Mouse (Mus musculus) embryonic facial prominence, embryonic 11.5 days (tissue): Measurements from ENCODE around the gene Kcnb1. TPM values are rescaled to one million over a fixed set of nuclear protein-coding genes. Genes with fewer than 3 reads are reported as not detected.
A peak's percentile ranks its signal among the peaks of the same experiment; 100 is the strongest.

Source experiments
- ATAC-seq: fragments of 200-750 bp; cut with Nextera tagmentation; replicated peaks from 2 replicates; pipeline ENCODE4 v1.8.0; 2017; ENCODE audit warnings: low read depth; ENCODE audit not compliant: insufficient number of reproducible peaks, low FRiP score, low TSS enrichment
- DNase-seq: peaks from one replicate; pipeline ENCODE4 v3.0.0-alpha.2; 2015; ENCODE audit warnings: low spot score
- H3K27ac ChIP-seq: fragments of 300-500 bp; sonication (generic); replicated peaks from 2 replicates; pipeline ENCODE4 v1.5.1; 2014; ENCODE audit warnings: mild to moderate bottlenecking, low read depth, low read length, control low read depth
- H3K27me3 ChIP-seq: fragments of 300-500 bp; sonication (generic); 2 replicates; pipeline ENCODE4 v1.6.1; 2014; ENCODE audit warnings: mild to moderate bottlenecking, low read length, moderate library complexity, mixed read lengths; ENCODE audit not compliant: control insufficient read depth, insufficient read depth
- H3K36me3 ChIP-seq: fragments of 300-500 bp; sonication (generic); replicated peaks from 2 replicates; pipeline ENCODE4 v1.6.1; 2014; ENCODE audit warnings: low read depth, mild to moderate bottlenecking, low read length, moderate library complexity, mixed read lengths; ENCODE audit not compliant: control insufficient read depth, insufficient read depth
- H3K4me1 ChIP-seq: fragments of 300-500 bp; sonication (generic); 2 replicates; pipeline ENCODE4 v1.6.1; 2014; ENCODE audit warnings: low read length, mixed read lengths; ENCODE audit not compliant: control insufficient read depth, insufficient read depth
- H3K4me2 ChIP-seq: fragments of 300-500 bp; sonication (generic); 2 replicates; pipeline ENCODE4 v1.6.1; 2014; ENCODE audit warnings: low read depth, mild to moderate bottlenecking, control low read depth, low read length, moderate library complexity
- H3K4me3 ChIP-seq: fragments of 300-500 bp; sonication (generic); 2 replicates; pipeline ENCODE4 v1.5.1; 2014; ENCODE audit warnings: low read depth, low read length, control low read depth
- H3K9ac ChIP-seq: fragments of 300-500 bp; sonication (generic); replicated peaks from 2 replicates; pipeline ENCODE4 v1.6.1; 2014; ENCODE audit warnings: mild to moderate bottlenecking, control low read depth, low read length
- H3K9me3 ChIP-seq: fragments of 300-500 bp; sonication (generic); replicated peaks from 2 replicates; pipeline ENCODE4 v1.6.1; 2016; ENCODE audit warnings: mild to moderate bottlenecking, low read length, inconsistent platforms, mixed read lengths; ENCODE audit not compliant: control insufficient read depth
- WGBS: fragments of 180-500 bp; shearing (Covaris S2); extraction: QIAGEN DNeasy Blood & Tissue Kit; methylation state at CpG from one replicate; pipeline ENCODE4 v1.1.7; 2014; 5-methylcytosine and 5-hydroxymethylcytosine counted together
- polyA plus RNA-seq: library from polyadenylated mRNA; unstranded; fragments of >200 nt; fragmentation: Nextera tagmentation; extraction: Ambion mirVana; gene quantifications from 2 replicates; pipeline ENCODE4 v1.2.1, GENCODE M21; 2014

The Kcnb1 gene
- polyA plus RNA-seq, 1 experiment from 2014 or later, result 0.39 TPM

- DNase-seq (no peak), ATAC-seq (no peak)
- Histone ChIP-seq H3K27me3 (no peaks in the 10 kb centered on the region), H3K4me3 (no peak overlapping the region), H3K9ac (no peak overlapping the region), H3K9me3 (no peaks in the 10 kb centered on the region), H3K27ac (no peak overlapping the region), H3K4me1 (no peaks in the 10 kb centered on the region; the same call in 1 of the 2 replicates), H3K4me2 (no peak overlapping the region), H3K36me3 (no peaks in the 10 kb centered on the region)
- 85% methylated on average over 4 of the region's 4 CpGs for WGBS
Measured at GRCm38 (mm10) chr2:167141810-167142209, 48.1 kb downstream of the Kcnb1 start.

GRCm38 (mm10) chr2:167139801-167140269, 50.1 kb downstream of the Kcnb1 start:
- no peak for DNase-seq
- Histone ChIP-seq H3K4me1 (no peaks in the 10 kb centered on the region), H3K27ac (no peak overlapping the region), H3K9ac (no peak overlapping the region), H3K4me2 (no peak overlapping the region), H3K9me3 (no peaks in the 10 kb centered on the region), H3K36me3 (no peaks in the 10 kb centered on the region), H3K4me3 (no peak overlapping the region), H3K27me3 (no peaks in the 10 kb centered on the region)
- ATAC-seq, result no peak
- WGBS, result 64% methylated on average over 13 of the region's 13 CpGs

DNA sequence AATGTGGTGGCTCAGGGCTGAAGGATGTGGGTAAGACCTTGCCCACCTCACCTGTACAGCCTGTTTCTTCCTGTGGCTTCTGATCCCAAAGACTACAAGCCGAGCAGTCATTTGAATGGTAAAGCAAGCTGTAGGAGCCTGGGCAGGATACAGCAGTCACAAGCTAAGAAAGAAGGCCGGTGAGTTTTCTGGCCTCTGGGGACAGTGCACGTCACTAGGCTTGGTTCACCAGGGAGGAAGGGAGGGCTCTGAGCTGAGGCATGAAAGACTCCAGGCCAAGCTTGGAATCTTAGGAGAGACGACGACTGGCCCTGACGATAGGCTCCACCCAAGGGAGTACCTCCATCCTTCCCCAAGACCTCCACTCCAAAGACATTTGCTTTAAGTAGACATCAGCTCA, 51.3 kb downstream of the Kcnb1 start:
- no peak for ATAC-seq
- Histone ChIP-seq H3K27ac (no peak overlapping the region), H3K4me3 (no peak overlapping the region), H3K36me3 (no peaks in the 10 kb centered on the region), H3K4me2 (no peak overlapping the region), H3K9ac (no peak overlapping the region), H3K27me3 (no peaks in the 10 kb centered on the region), H3K4me1 (no peaks in the 10 kb centered on the region), H3K9me3 (no peaks in the 10 kb centered on the region)
- DNase-seq, result no peak
- WGBS, result 59% methylated on average over 6 of the region's 6 CpGs

GRCm38 (mm10) chr2:167136909-167137308, 53.0 kb downstream of the Kcnb1 start:
- DNase-seq (no peak), ATAC-seq (no peak)
- no peaks in the 10 kb centered on the region for H3K36me3 ChIP-seq

DNA sequence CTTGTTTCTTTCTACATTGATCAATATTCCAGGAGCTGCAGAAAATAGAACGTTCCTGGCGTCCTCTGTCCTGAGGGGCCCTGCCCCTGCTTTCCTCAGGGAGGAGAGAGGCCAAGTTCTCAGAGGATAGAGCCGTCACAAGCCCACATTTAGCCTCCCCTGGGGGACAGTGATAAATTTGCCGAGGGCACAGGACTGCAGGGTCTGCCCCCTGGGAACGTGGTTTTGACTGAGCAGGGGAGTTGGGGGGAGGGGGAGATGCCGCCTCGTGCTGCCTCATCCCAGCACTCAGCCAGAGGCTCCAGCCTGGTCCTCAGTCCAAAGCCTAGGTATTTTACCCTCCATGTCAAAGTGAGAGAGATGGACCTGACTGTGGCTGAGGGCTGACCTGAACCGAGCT, 57.9 kb downstream of the Kcnb1 start:
- no peak overlapping the region for H3K4me2 ChIP-seq
- H3K36me3 ChIP-seq, result no peaks in the 10 kb centered on the region
- peaks cover 7% of the 10 kb centered on the region; the same call in 1 of the 2 replicates for H3K4me1 ChIP-seq
- H3K27ac ChIP-seq, result no peak overlapping the region
- H3K9me3 ChIP-seq, result no peaks in the 10 kb centered on the region
- no peak overlapping the region for H3K9ac ChIP-seq
- no peak overlapping the region for H3K4me3 ChIP-seq
- 49% methylated on average over 8 of the region's 8 CpGs for WGBS
- ATAC-seq, result no peak
- H3K27me3 ChIP-seq, result no peaks in the 10 kb centered on the region
- DNase-seq, result no peak

More at GRCm38 (mm10) chr2:167136909-167137308, 53.0 kb downstream of the Kcnb1 start:
- H3K9ac ChIP-seq, result no peak overlapping the region
- no peak overlapping the region for H3K4me3 ChIP-seq
- H3K4me1 ChIP-seq, result no peaks in the 10 kb centered on the region
- 71% methylated on average over 14 of the region's 14 CpGs for WGBS
- H3K27ac ChIP-seq, result no peak overlapping the region
- no peaks in the 10 kb centered on the region for H3K27me3 ChIP-seq
- no peak overlapping the region for H3K4me2 ChIP-seq
- no peaks in the 10 kb centered on the region for H3K9me3 ChIP-seq

- no peak overlapping the region for H3K9ac ChIP-seq
Measured at GRCm38 (mm10) chr2:167130050-167130770, 59.7 kb downstream of the Kcnb1 start.

GRCm38 (mm10) chr2:167129608-167129955, 60.4 kb downstream of the Kcnb1 start:
- peaks cover 7% of the 10 kb centered on the region; the same call in 1 of the 2 replicates for H3K4me1 ChIP-seq
- no peaks in the 10 kb centered on the region for H3K27me3 ChIP-seq
- no peaks in the 10 kb centered on the region for H3K36me3 ChIP-seq
- H3K4me3 ChIP-seq, result peak overlapping the region; percentile 11; the same call in 1 of the 2 replicates
- ATAC-seq (no peak), DNase-seq (no peak)
- WGBS, result 21% methylated on average over 9 of the region's 9 CpGs
- H3K4me2 ChIP-seq, result peak overlapping the region; percentile 2; the same call in 1 of the 2 replicates
- H3K9ac ChIP-seq, result peak overlapping the region; percentile 40; the same call in 1 of the 2 replicates
- H3K27ac ChIP-seq, result no peak overlapping the region
- H3K9me3 ChIP-seq, result no peaks in the 10 kb centered on the region

More at GRCm38 (mm10) chr2:167130050-167130770, 59.7 kb downstream of the Kcnb1 start:
- H3K27ac ChIP-seq, result no peak overlapping the region
- no peaks in the 10 kb centered on the region for H3K9me3 ChIP-seq
- no peak for DNase-seq
- WGBS, result 32% methylated on average over 9 of the region's 9 CpGs
- H3K4me3 ChIP-seq, result no peak overlapping the region
- H3K4me1 ChIP-seq, result peaks cover 7% of the 10 kb centered on the region; the same call in 1 of the 2 replicates
- H3K27me3 ChIP-seq, result no peaks in the 10 kb centered on the region
- ATAC-seq, result no peak
- H3K36me3 ChIP-seq, result no peaks in the 10 kb centered on the region
- H3K4me2 ChIP-seq, result no peak overlapping the region
